Mouse (Mus musculus) gastrocnemius, postnatal 10 days (tissue): ENCODE measurements around the gene Txlnb. TPM values are rescaled to one million over a fixed set of nuclear protein-coding genes. Genes with fewer than 3 reads are reported as not detected.
"Not testable (repeated sequence)": the region's sequence is repeated elsewhere in the genome, so short reads cannot be mapped to it uniquely, and the experiment has no call there.

Experiments
- DNase-seq: peaks from one replicate; pipeline ENCODE4 v3.0.0; 2021; ENCODE audit warnings: mixed read lengths
- total RNA-seq, 2 experiments: library from RNA; stranded (reverse); gene quantifications; 2 replicates each; pipeline ENCODE4 v1.2.3; 2021

Gene Txlnb
- total RNA-seq, 2 experiments from 2014 or later = 86.2 to 94.2 TPM

GRCm38 (mm10) chr10:17820422-17820821 lies 24.4 kb downstream of the Txlnb start:
- not testable (repeated sequence) for DNase-seq

- DNase-seq = no peak
Measured at GRCm38 (mm10) chr10:17827391-17827790, 31.4 kb downstream of the Txlnb start.

- DNase-seq = no peak
Measured at GRCm38 (mm10) chr10:17829205-17829604, 33.2 kb downstream of the Txlnb start.

- no peak for DNase-seq
Measured at GRCm38 (mm10) chr10:17831041-17831440, 35.0 kb downstream of the Txlnb start.

DNA sequence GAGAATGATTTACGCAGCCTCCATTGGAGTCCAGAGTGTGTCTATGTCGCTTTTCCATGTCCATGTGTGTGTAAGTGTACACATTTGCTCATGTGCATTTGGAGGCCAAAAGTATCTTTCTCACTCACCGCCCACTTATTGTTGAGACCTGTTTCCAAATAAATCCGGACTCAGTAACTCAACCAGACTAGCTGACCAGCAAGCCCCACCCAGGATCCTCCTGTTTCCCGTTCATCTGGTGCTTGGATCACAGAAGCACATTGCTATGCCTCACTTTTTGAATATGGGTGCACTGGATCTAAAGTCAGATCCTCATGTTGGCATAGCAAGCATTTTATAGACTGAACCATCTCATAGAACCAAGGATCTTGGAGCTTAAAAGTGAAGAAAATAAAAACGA lies 39.0 kb downstream of the Txlnb start:
- no peak for DNase-seq

GRCm38 (mm10) chr10:17836275-17836674 lies 40.2 kb downstream of the Txlnb start:
- DNase-seq = no peak

GRCm38 (mm10) chr10:17842030-17842429 lies 46.0 kb downstream of the Txlnb start:
- DNase-seq = no peak

DNA sequence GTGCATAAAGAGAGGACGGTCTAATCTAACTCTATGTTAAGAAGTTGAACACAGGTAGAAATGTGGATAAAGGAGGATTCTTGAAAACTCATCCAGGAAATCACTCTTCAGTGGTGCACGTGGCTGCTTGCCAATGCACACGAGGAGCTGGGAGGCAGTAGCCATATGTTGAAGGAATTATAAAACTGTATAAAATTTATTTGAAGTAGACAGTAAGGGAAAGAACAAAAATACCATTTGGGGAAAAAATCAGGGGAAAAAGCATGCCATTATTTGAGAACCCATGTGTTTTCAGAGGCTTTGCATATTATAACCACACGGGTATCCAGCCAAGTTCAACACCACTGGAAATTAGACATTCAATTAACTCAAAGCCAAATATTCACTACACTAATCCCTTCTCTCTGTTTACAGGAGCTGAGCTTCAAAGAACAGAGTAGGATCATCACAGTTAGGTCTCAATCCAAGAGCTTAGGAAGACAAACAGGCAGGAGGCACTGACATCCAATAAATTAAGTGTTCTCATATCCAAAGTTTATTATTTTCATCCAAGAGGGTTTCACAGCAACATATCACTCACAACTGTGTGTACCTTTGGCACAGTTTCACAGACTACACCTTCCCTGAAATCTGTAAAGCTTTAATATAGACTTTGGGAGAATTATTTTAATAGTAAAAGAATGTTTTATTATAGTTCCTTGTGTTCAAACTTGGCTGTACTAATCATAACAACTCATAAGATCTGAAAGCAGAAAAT lies 48.9 kb downstream of the Txlnb start:
- no peak for DNase-seq

DNA sequence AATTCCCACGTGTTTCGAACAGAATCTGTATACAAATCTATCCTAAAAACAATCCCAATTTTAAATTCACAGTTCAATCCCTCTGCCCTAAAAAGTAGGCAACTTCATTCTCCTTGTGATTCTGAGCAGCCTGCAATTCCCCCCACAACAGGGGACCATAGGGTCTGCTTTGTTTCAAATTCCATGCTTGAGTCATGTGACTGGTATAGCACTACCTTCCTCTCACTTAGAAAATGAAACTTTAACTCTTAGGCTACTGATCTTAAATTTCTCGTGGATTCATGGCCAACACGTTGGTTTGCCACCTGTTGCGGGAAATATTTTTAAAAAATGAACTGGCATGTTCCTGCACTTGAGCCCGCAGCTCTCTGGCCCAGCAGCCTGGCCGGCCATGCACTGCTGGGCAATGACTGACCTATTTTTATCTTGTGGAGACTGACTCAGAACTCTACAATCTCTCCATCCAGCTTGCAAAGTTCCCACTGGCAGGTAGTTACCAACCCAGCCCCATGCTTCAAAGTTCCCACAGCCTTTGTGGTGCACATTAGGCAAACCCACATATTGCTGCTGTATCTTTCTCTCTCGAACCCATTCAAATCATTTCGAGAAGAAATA lies 61.7 kb downstream of the Txlnb start:
- no peak for DNase-seq

DNA sequence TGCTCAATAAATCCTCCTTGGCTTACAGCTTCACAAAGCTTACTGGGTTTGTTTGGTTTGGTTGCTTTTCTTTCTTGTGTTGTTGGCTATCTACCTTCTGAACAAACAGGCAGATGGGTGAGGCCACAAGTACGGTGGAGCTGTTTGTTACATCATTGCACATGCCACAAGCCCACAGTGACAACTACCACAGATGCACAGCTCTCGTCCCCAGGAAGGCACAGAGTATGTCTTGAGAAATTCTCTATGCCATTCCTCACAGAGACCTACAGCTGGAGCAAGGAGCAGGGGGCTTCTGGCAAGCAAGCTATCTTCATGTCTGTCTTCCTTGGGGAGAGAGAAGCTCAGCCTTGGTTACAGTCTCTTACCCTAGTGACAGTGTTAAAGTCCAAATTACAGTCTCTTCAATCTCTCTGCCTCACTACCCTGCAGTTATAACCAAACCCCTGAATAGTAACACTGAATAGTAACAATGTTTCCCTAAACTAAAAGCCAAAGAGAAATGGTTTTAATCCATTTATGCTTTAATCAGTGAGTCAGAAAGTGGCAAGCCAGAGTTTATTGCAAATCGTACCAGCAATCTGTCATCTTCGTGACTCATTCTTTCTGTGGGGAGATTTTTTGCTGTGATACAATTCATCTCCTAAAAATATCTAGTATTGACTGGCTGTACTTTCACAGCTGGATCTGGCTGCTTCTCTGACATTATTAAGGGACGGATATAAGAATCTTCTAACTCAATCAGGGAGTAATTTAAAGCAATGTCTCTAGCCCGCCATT lies 64.9 kb downstream of the Txlnb start:
- no peak for DNase-seq

- peak; percentile 31 for DNase-seq
Measured at GRCm38 (mm10) chr10:17869822-17870662, 74.0 kb downstream of the Txlnb start.

DNA sequence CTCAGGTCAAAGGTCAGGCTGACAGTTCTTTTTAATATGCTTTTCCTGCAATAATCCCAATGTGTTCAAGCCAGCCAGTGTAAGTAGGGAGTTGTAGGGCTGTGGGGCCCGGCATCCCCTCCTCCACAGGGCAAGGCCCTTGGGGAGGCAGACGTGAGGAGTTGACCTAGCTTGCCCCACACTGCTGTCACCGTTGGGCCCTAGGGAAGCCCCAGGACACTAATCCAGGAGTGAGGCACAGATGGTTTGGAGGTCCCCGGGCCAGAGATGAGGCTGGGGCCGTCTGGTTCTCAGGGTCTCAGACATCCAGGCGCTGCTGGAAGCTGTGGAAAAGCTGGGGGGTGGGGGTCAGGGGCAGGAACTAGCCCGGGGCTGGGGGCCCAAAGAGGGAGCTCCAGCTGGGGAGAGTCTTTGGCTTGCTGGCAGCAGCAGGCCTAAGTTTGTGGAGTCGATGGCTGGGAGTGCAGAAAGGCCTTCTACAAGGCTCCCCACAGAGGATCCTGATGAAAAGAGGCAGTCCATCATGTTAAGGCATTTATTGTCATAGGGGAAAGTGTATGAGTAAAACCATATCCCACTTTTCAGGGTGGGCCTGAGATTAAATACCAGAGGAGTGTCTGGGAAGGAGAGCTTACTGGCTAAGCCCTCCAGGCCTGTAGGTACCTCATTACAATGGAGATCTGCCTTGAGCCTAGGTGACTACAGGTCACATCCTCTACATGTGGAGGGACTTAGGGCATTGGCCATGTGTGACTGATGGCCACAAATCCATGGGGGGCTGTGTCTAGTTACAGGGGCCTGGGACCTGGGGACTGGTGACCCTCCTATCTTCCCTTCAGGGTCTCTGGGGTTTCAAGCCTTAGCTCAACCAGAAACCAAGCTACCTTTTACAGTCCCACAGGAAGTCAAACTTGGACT lies 82.2 kb downstream of the Txlnb start:
- DNase-seq = no peak

GRCm38 (mm10) chr10:17880038-17880437 lies 84.0 kb downstream of the Txlnb start:
- DNase-seq = no peak

DNA sequence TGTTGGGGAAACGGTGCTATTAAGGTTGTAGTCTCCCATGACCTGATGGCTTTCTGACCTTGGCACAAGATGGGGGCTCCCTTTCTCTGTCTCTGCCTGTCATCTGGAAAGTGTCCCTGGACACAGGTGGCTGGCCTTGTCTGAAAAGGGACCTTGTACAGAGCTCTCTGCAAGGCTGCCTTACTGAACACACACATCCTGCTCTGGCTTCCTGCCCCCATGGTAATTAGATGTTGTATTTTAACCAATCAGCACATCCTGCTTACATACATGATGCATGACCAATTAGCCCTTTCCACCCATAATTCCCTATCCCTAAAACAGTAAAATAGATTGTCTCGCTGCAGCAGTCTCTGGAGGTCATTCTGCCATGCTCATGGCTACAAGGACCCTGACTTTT lies 84.7 kb downstream of the Txlnb start:
- DNase-seq = no peak

Other genes with a start within 250 kb of the Txlnb start
- gene Cited2, start 73.0 kb upstream of the Txlnb start, total RNA-seq = 10 to 100 TPM; 31.6 to 35.8 TPM
- 10 to 100 TPM; 19.3 to 22.7 TPM for gene Heca, start 151.8 kb downstream of the Txlnb start, total RNA-seq
- gene Abracl, start 227.1 kb downstream of the Txlnb start, total RNA-seq = 10 to 100 TPM; 21.9 to 22.3 TPM